Mouse (Mus musculus) frontal cortex, postnatal 25 days (tissue): ENCODE data around the gene Fndc3b.
"Not testable (repeated sequence)": the region's sequence is repeated elsewhere in the genome, so short reads cannot be mapped to it uniquely, and the experiment has no call there.

ENCODE experiments used
- DNase-seq, 2 experiments: peaks; one replicate each; pipeline ENCODE4 v3.0.0; 2022; ENCODE audit warnings: low spot score in 2 of 2

The Fndc3b gene

DNA sequence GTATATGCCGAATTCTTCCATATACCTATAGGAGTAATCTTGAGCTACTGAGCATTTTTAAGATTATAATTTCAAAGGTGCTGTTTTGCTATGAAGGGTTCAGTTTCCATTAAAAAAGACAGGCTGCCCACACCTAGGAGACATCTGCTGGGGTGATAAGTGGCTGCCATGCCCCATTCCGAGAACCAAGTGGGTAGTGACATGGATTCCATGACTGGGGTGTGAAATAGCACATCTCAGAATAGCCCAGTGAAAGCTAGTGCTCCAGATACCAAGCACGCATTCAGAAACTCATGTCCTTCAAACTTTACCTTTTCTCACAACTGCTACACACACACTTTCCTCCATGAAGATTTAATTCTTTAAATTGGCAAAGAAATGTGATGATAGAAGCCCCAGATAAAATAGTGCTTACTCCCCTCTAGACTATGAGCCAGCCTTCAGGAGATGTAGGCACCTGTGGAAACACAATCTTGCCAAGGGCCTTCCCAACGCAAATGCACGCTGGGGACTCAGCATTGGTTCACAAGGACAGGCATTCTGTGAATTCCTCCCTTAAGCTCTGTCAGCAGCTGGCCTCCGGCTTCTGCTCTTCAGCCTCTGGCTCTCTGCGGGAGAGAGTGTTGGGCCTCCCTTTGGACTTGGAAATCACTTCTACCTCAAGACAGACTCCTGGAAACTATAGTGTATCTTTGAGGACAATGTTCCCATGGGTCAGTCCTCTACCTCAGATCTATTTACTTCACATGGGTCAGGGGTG, 207.6 kb downstream of the Fndc3b start:
- DNase-seq: no peak

DNA sequence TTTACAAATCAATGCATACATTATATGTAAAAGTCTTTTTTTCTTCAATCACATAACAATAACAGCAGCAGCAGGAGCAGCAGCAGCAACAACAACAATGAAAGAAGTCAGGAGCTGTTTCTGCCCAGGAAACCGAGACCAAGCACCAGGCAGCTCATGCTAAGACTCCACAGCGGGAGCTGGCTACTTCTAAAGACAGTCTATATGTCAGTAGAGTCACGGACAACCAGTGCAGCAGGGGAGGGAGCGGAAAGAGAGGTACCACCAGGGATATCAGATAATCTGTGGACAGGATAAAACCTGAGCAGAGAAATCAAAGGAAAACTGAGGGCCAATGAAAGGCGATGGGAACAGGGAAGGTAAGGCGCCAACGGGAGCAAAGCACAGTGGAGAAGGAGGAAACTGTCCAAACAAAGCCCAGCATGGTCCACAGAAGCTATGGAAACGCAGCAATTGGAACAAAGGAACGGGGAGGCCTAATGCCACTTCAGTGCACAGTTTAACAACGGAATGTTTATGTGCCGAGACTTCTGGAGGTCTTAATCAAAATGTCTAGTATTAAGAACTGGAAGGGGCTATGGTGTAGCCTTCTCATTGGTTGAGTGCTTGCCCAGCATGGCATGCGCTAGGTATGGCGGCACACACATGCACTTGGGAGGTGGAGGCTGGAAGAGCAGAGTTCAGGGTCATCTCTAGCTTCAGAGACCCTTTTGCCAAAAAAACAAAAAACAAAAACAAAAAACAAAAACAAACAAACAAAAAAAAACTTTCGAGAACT, 215.6 kb downstream of the Fndc3b start:
- DNase-seq: no peak

DNA sequence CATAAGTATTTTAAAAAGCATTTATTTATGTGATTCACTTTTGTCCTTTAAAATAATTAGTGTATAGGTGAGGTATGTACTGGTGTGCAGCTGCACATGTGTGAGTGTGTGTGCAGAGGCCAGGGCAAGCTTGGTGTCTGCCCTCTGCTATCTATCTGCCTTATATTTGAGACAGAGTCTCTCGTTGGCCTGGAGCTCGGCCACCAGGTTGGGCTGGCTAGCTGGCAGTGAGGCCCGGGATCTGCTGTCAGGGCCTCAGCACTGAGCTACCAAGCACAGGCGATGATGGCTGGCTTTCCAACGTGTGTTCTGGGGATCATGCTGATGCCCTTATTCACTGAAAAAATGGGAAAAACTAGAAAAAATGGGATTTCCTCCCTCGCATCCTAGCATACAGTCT, 216.4 kb downstream of the Fndc3b start:
- DNase-seq: no peak

DNA sequence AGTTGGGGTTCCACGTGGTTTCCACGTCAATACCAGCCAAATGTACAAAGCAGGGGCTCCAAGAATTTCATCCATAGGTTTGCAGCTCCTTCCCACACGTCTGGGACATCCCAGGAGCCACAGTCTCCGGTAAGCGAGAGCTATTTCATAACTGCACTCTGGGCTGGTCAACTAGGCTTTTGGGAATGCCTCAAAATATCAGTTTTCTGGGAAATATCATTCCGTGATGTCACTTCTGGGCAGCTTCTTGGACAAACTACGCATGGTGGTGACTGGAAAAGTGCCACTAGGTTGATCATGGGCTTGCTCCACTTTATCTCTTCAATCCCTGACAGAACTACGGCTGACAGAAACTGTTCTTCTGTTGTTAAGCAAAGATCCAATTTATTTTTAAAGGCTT, 217.0 kb downstream of the Fndc3b start:
- no peak for DNase-seq

DNA sequence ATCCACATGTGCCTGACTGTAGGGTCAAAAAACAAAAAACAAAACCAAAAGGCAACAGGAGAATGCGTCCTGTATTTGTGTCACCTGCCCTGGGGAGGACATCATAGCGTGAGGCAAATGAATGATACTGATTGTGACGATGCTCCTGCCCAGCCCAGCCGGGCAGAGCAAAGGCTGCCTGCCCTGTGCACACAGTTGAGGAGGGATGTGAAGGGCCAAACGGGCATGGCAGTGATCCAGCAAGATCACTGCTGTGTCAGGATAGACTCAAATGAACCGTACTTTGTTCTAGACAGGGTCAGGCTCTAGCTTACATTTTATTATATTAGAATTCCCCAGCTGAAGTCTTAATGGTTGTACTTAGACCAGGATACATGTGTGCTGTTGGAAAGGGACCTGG, 219.3 kb downstream of the Fndc3b start:
- DNase-seq: no peak

DNA sequence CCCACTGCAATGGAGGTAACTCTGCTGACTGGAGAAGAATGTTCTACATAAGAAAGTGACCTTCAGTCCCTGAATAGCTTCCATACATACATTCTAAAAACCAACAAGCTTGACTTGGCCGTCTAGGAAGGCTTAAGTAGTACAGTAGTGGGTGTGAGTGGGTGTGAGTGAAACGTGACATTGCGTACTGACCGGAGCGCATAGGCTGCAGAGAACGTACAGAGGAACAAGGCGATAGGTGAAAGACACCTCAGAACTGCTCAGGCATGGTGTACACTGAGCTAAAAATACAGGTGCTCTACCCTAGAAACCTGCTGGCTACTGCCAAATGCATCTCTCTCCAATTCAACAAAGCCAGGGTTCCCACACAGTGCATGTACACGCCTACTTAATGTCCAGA, 219.7 kb downstream of the Fndc3b start:
- no peak for DNase-seq

DNA sequence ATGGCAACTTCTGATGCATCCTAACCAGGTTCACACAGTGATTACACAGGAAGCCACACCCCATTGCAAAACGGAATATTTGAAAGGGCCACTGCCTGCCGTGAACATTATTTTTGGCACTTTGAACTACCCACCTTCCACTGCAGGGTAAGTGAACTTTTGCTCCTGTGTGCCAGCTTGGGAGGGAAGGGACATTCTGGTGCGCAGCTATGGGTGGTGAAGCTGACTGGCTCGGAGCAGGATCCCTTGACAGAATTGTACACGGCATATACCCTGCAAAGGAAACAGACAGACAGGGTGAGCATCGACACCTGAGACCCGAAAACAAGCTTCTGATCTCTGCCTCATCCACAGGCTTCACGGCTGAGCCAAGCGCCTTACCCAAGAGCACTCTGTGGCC, 220.2 kb downstream of the Fndc3b start:
- no peak for DNase-seq

DNA sequence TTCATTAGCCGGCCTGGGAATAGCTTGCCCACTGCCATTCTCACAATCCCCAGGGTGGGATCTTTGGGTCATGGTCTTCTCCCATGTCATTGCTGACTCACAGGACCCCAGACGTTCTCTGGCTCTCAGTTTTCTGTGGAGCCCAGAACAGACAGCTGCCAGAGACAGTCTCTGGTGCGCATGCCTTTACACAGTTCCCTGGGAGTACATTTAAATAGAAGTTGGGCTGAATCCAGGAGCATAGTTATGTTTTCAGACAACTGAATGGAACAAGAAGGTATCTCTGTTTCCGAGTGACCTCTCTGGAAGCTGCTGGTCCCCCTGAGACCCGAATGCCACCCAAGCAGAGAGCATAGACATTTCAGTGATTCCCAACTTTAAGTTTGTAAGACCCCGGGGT, 221.6 kb downstream of the Fndc3b start:
- DNase-seq: no peak

DNA sequence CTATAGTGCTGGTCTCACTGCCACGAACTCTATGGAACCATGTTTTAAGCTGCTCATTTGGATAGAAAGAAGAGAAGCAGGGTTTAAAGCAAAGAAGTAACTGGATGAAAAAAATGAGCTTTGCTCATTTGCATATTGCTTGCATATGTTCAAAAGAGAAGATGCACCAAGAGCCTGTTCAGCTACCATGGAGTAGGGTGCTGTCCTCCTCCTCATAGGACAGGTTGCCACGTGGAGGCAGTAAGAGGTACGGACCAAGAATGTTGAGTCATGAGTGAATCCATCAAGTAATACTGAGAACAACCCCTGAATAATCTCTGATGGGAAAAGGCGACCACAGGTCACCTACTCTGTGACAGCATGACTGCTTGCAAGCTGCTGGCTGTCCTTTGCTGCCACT, 226.0 kb downstream of the Fndc3b start:
- DNase-seq: no peak

DNA sequence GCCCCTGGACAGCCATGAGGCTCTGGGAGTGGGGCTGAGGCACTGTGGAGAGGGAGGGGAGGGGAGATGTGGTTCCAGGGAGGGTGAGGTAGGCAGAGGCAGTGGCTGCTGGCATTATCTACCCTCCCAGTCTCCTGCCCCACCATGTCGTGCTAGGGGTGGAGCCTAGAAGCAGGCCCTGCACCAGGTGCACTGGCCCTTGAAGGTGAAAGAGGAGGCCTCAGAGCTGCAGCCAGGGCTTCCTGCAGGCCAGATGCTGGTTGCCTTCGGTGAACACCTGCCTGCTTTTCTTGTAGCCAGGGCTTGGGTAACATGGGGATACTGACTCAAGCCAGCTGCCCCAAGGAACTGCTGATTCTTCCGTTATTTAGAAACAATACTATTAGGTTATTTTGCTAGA, 226.4 kb downstream of the Fndc3b start:
- DNase-seq: no peak

DNA sequence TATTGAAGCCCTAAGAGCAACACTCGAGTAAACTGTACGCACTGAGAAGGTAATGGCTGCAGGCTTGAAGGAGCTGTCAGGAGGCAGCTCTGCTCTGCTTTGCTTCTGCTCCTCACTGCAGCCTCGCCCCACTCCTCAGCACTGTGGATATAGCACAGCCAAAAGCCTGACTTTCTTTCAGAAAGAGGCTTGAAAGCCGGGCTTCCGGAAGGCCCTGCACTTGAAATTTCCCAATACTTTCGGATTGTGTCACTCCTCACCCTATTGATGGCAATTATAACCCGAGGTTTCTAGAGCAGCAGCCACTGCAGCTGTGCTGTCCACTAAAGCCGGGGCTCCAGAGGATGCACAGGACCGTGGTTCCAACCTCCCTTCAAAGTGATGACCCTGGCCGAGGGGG, 227.3 kb downstream of the Fndc3b start:
- DNase-seq: no peak

DNA sequence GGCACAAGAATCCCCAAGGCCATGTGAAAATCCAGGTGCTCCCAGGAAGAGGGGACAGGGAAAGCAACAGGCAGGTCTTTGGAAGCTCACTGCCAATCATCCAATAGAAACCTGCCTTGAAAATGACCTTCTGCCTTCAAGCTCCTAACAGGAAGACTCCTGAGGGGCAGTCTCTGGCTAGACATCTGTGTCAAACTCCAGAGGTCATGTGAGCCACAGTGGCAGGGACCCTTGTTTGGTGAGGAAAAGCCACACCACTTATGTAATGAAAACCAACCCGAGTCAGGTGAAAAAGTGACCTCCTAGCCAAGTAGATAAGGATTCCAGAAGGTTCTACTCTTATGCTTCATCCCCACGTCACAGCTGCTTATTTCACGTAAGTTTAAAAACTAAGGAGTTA, 227.8 kb downstream of the Fndc3b start:
- no peak for DNase-seq

DNA sequence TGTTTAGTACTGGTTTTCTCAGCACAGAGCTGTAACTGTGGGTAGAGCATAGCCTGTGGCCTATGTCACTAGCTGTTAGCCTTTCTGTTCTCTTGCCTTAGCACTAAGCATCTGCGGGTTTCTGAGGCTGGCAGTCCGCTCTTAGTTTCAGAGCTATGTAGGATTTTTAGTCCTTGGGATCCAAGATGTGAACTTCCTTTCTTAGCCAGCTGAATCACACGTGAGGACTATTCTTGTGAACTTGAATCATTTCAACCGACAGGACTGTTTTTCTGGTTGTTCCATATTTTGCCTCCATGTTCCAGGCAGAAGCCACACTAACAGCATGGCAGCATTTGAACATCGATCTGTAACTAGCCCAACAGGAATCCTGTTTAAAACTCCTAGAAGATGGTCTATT, 229.4 kb downstream of the Fndc3b start:
- DNase-seq: no peak

DNA sequence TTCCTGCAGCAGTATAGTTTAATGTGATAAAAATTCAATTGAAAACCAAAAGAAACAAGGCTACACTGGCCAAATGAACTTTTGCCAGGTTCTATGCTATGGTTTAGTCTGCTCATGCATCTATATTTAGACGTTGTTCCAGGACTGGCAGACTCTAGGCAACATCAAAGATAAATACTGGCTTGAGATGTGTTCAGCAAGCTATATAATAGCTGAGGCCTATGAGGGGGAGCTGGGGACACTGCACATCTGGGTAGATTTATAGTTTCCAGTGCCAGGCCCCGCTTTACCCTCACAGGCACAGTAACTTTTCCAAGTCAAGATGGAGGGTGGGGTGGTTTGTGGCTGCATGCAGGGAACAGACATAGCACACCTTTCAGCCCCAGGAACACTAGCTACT, 231.7 kb downstream of the Fndc3b start:
- no peak for DNase-seq

DNA sequence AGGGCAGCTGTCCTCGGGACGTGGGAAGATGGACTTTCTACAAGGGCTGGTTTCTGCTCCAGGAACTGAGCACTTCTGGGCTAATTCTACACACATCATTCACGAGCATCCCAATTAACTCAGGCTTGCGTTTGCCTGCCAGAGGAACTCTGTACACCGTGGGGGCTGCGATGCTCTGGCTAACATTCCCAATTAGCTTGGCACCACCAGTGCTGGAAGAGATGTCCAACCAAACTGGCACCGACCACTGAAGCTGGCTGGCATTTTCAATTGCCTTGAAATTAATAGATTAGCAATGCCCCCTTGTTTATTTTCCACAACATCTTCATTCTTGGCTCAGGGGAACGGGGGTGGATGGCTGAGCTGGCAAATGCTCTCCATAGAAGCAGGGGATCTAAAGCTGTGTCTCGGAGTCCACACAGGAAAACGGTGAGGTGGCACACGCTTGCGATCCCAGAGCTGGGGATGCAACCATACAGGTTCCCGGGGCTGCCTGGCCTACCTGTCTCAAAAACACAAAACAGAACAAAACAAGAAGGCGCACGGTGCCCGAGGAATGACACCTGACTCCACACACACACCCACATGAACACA, 232.4 kb downstream of the Fndc3b start:
- no peak for DNase-seq

DNA sequence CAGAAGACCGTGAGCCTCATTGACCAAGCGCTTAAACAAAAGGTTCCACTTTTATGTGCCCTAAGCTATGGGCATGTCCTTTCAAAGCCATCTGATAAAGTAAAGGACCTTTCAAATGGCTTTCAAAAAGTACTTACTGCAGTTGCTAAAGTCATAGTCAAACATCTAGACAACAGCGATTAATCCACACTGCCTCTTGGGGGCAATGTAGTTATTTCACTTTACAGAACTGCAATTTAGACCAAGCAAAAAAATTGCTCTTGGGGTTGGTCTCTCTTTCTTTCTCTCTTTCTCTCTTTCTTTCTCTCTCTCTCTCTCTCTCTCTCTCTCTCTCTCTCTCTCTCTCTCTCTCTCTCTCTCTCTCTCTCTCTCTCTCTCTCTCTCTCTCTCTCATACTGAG, 233.4 kb downstream of the Fndc3b start:
- not testable (repeated sequence) for DNase-seq

DNA sequence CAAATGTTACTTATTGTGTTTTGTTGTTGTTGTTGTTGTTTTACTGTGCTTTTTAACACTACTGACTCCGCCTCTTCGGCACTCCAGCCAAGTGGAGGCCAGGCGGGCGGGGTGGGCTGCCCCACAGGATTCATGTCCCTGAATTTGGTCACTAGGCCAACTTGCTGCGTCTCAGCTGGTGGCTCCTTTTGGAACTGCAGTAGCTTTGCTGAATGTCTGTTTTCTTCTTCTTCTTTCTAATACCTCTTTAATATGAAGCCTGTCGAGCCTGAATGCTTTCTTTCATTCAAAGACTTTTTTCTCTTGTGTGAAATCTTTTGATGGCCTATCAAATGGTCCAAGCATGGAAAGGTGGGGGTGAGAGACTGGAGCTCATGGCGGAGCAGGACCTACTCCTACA, 235.2 kb downstream of the Fndc3b start:
- DNase-seq: no peak

DNA sequence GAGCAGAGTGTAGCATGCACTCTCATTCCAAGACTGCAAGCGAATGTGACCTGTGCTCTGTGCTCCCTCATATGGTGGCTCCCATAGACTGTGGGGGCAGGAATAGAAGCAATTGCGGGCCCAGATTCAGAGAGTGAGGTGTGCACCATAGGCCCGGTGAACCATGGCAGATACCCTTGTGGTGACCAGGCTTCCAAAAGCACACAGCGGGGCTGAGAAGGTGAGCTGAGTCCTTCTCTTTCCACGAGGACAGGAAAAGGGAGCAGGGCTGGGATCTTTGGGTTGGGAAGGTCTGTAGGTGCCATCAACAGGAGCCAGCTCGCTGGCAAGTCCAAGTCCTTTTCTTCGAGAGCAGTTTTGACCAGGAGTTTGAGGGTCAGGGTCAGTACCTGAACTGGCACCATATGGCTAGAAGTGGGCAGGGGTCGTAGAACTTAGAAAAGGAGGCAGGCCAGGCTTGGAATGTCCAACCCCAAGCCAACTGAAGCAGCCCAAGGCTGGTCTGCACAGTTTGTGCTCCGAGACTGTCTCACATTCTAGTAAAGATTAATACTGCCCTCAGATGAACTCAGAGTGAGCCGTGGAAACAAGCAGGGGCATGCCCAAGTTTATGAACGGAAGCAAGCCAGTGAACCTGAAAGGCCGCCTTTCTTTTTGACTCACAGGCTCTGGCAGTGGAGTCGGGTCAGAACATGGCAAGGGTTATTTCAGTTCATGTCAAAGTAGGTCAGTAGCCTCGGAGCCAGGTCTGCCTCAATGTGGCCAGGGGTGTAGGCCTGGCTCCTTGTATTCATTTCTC, 237.1 kb downstream of the Fndc3b start:
- no peak for DNase-seq

DNA sequence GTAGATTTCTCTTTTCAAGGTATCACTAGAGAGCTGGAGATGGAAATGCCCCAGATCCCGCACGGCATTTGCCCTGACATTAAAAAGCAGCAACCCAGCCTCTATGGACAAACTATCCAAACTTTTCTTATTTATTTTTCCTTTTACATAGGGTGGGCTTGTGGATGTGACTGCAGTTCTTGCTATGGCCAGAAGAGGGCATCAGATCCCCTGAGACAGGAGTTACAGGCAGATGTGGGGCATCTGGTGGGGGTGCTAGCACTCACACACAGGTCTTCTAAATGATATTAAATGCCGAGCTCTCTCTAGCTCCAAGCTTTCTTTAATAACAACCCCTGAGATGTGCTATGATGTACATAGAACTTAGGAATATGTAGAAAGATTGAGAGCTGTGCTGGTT, 238.3 kb downstream of the Fndc3b start:
- DNase-seq: no peak

DNA sequence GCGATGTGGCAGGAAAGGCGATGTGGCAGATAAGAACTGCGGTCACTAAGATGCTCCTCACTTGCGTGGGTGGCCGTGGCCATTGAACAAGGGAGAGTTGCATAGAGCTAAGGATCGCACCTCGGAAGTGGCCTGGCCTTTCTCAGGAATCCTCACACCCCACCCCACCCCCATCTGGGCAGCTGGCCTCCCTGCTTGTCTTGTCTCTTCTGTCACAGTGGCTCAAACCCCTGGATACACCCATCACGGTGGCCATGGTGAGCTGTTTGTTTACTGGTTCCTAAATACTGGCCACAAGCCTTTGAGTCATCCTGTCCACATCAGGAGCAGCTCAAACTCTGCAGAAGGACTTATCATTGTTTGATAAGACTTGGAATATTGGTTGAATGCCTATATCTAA, 240.3 kb downstream of the Fndc3b start:
- DNase-seq: no peak

DNA sequence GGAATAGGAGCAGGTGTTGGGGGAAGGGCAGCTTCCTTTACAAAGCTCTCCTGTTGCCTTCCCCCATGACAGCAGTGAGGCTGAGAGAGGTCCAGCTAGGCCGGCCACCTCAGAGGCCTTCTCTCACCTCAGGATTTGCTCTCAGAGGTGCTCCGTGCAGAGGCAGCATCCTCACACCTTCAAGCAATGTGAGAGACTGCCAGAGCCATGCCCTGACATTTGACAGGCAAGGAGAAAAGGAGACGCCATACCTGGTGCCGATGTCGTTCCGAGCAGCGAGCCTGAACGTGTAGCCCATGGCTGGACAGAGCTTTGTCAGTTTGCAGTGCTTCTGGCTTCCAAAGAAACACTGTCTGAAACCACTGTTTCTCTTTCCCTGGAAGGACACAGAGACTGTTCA, 241.1 kb downstream of the Fndc3b start:
- DNase-seq: no peak

DNA sequence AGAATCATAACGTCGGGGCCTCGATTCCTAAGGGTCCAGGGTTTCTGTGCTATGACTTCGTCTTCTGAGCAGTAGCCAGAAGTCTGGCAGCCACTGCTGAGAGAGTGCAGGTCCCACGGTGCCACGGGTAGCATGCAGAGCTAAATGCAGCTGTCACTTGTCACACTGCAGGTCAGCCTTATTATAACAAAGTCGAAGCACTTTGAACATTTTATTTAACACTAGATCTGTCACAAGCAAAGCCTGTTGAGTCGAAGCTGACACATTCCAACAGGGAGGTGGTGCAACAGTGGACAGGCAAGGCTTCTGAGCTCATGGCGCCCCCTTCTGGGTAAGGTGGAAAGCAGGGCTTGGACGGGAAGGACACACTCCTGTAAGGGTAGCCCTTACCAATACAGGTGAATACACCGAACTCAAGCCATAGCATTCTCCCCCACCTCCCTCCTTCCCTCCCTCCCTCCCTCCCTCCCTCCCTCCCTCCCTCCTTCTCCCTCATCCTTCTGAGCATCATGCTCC, 243.5 kb downstream of the Fndc3b start:
- no peak for DNase-seq
